Mouse (Mus musculus): ENCODE measurements at regions not wholly inside any gene's neighbourhood (a gene's known extent, or its start where the extent isn't known, plus 50 kb on each side); places are given as distances from the start of the nearest gene placed in this dataset.

DNA sequence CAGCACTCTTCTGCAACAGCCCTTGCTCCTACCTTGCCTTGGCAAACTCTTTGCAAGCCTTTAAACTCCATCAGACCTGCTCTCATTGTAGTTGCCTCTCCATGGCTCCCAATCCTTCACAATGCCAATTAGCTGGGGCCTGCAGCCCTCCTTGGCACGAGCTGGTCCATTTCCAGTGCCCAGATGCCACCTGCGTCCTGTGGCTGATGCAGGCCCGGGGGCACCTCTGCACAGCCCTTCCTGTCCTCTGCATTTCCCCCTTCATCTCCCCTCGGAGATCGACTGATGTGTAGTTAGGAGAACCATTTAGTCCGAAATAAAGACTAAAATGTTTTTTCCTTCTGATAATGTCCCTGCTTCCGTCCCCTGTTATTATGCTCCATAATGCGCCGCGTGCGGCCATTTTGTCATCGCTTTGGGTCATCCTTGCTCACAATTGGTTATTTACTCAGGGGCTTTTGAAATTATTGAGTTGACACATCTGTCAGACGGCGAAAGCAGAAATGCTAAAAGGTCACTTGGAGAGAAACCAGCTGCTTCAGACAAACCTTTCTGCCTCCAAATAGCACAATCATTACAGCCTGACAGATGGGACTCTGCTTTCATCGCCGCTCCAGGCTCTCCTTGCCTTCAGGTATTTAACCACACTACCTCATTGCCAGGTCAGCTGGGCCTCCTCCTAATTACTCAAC, 250.0 kb upstream of the Fam92a start:
- DNase-seq (ENCODE audit: low spot score in 2 of 2) = no peak

GRCm38 (mm10) chr4:12418086-12418485, 246.3 kb upstream of the Fam92a start:
- no peak for DNase-seq (ENCODE audit: low spot score in 2 of 2)

- DNase-seq (ENCODE audit: low spot score in 2 of 2) = no peak
These were observed 223.5 kb upstream of the Fam92a start for GRCm38 (mm10) chr4:12395344-12395743.

- DNase-seq (ENCODE audit: low spot score in 2 of 2) = no peak
These were observed 205.2 kb upstream of the Fam92a start for GRCm38 (mm10) chr4:12376797-12377570.

DNA sequence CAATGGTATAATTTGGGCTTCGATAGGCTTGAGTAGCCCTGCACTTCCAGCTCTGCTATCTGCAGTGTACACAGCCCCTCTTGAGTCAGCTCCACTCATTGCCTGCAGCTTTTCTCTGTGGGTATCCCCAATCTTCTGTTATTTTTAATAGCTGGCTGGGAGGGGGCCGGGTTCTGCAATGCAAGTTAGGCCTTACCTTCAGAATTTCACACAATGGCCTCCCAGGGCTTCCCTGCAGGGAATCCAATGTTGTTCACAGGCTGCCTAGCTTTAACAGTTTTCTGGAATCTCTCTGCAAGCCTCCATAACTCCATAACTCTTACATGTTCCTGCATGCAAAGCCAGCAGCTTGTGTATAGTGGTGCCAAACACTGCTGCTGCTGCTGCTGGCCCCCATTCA, 197.7 kb upstream of the Fam92a start:
- no peak for DNase-seq (ENCODE audit: low spot score in 2 of 2)

GRCm38 (mm10) chr4:12356992-12357634, 185.3 kb upstream of the Fam92a start:
- no peak for DNase-seq (ENCODE audit: low spot score in 2 of 2)

GRCm38 (mm10) chr4:12353337-12353856, 181.6 kb upstream of the Fam92a start:
- no peak for DNase-seq (ENCODE audit: low spot score in 2 of 2)

DNA sequence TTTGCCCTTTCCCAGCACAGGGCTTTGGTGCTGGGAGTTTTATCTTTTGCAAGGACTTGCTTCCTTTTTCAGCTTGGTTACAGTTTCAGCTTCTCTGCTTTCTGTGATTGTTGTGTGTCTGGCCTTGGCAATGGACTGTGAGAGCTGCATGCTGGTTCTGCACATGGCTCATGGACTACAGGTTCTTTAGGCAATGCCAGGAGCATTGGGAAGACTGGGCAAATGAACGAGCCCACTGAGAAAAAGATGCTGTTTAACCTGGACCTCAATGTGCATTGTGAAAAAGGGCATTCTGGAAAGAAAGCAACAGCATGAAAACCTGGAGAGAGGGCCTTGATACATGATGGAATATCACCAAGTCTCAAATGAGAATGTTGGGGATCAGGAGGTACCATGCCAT, 167.4 kb upstream of the Fam92a start:
- no peak for DNase-seq (ENCODE audit: low spot score in 2 of 2)

DNA sequence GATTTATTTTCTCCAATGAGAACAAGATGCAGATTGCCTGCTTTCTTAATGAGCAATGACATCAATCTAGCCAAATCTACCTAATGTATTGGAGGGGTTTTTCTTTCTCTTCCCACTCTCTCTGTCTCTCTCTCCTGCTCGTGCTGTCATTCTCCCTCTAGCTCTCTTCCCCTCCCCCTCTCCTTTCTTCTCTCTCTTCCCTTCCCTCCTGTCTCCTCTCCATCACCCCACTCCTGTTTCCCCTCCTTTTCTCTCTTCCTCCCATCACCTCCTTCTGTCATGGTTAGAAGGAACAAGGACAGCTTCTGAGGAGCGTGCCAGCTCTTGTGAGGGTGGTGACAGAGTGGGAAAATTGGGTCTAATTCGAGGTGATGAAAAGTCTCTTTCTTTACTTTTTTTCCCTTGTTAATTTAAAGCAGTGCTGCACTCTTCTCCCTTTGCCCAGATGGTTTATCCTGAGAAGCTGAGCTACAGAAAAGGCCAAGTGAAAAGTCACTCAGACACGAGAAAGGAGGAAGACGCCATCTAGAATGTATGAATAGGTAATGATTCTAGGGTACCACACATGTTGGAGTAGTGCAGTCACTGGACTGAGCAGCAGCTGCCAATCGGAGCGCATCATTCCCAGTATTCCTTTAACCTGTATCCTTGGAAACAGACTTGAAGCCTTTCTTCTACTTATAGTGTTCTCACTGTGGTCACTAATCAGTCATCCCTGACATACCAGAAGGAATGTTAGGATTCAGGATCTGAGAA, 163.2 kb upstream of the Fam92a start:
- DNase-seq (ENCODE audit: low spot score in 2 of 2) = no peak

DNA sequence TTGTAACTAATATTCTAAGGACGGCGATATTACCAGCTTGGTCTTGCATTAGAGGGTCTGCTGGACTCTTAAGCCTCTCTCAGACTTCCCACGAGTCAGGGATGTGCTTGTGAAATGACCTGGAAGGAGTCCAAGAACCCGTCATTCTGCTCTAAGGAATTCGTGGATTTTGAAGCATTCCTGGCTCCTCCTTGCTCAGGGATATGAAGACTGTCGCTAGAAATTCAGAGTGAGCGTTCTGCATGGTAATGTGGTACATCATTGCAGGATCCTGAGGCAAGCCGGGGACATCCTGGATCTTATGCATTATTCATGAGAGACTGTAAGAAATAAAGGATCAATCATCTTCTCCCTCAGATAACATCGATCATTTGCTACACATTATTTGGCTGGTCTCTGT, 162.6 kb upstream of the Fam92a start:
- DNase-seq (ENCODE audit: low spot score in 2 of 2) = no peak

DNA sequence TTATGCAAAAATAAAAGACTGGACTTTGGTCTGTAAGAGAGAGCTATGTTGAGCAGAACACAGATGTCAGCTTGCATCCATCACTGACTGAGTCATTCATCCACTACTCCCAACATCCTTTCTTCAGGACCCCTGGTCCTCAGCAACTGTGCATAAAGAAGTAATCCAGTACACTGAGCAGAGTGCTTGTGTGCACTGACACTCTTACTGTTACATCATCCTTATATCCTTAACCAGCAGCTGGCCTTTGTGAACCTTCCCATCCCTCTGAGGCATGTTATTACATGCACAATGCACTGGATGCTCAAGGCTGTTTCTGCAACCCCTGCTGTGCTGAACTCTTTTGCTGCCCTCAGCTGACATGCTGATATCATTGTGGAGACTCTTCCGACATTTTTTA, 144.2 kb upstream of the Fam92a start:
- no peak for DNase-seq (ENCODE audit: low spot score in 2 of 2)

DNA sequence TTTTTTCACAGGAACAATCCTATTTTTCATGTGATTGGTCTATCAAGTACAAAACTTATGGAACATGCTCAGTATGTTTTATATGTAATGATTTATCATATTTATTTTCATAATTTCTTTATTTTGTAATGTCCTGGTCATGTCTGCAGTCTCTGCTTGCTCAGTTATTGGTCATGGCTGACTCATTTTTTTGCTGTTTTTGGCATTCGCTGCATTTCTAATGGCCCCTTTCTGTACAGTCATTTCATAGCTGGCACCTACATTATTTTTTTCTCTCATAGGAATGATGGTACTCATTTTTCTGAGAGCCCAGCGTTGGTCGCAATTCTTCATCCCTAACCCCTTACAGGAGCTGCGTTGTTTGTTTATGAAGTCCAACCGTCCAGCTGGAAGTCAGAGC, 136.5 kb upstream of the Fam92a start:
- DNase-seq (ENCODE audit: low spot score in 2 of 2) = no peak

DNA sequence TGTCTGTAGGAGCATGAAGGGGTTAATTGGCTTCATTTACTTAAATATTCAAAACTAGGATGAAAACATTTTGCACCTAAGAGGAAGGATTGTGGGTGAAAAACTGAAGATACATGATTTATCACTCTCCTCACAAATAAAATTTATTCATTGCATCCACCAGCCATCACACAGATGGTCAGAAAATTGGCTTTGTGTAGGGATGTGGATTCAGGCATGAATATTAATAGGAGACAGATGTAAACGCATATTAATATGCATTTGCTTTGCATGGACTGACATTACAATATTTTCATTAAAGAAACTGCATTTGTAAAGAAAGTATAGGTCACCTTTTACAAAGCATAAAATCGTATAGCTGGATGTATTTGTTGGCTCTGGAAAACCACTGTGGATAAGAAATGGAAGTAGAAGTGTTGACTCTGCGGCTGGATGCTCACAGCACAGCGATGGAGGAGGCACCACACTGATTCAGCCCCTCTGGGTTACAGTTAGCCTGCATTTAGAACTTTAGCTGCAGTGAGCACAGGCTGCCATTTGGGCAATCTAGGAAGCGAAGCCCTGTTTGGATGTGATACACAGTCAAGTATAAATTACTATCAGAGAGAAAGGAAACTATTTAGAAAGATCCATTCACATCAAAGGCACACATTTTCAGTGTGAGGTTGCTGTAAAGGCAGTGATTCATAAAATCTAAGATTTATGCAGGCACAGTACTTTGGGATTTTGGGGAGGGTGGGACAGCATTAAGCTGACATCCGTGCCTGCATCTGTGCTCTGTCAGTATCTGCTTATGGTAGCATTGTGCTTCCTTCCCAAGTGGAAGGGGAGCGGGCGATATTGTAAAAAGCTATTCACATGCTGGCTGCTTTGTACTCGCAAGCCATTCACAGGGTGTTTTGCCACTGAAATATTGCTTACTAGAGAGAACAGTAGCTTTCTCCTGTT, 135.1 kb upstream of the Fam92a start:
- DNase-seq (ENCODE audit: low spot score in 2 of 2) = no peak

- no peak for DNase-seq (ENCODE audit: low spot score in 2 of 2)
These were observed 115.4 kb upstream of the Fam92a start for GRCm38 (mm10) chr4:12287079-12287686.

- no peak for DNase-seq (ENCODE audit: low spot score in 2 of 2)
These were observed 114.6 kb upstream of the Fam92a start for GRCm38 (mm10) chr4:12286391-12286790.

GRCm38 (mm10) chr4:12285983-12286382, 114.2 kb upstream of the Fam92a start:
- DNase-seq (ENCODE audit: low spot score in 2 of 2) = no peak

DNA sequence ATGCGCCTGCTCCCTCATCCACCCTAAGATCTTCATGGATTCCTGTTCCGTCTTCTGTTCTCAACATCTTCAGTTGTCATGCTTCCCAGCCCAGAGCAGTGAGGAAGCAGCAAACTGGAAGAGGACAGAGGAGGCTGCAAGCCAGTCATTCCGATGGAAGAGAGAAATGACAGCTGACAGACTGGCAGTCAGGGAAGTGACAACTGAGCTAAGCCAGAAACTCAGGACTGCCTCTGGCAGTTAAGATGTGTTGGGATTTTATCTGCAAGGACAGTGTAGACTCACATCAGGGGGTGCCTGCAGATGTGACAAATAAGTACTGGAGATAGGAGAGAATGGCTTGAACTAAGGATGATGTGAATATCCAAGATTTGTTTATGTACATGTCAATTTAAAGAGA, 106.1 kb upstream of the Fam92a start:
- no peak for DNase-seq (ENCODE audit: low spot score in 2 of 2)

GRCm38 (mm10) chr4:12273369-12273768, 101.6 kb upstream of the Fam92a start:
- DNase-seq (ENCODE audit: low spot score in 2 of 2) = no peak

GRCm38 (mm10) chr4:12272914-12273313, 101.1 kb upstream of the Fam92a start:
- no peak for DNase-seq (ENCODE audit: low spot score in 2 of 2)

GRCm38 (mm10) chr4:12272378-12272777, 100.6 kb upstream of the Fam92a start:
- DNase-seq (ENCODE audit: low spot score in 2 of 2) = no peak

Data from spleen, postnatal 10 days (tissue).